Comparison of ENCODE assay signal across 12 mouse cellular contexts in the genomic region with DNA sequence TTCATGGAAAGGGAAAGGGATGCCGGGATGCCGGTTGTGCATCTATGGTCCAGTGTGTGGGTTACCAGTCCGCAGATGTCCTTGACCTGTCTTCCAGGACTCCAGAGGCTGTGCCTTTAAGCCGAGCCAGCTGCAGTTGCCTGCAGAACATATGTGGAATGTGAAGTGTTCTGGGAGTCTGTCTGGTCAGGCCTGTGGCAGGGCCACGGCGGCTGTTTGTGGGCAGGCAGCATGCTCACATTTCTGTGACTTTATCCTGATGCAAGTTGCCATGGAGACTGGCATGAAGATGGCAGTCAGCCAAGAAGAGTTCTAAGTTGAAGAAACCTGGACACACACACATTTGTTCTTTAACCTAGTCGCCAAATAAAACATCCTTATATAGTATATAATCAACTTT.
DNase-seq lines count a peak whose midpoint lies in the region; TF ChIP-seq lines count a peak whose summit lies in the region.
"Had no signal": no experiment of that assay in that cellular context is flagged by ENCODE, and none has a peak within 500 bp of the region (broad histone marks: within the 10 kb centered on the region; RNA-seq: fewer than 3 reads in every experiment).

No protein-coding gene starts in this region.

- intact Hi-C loops in gastrocnemius, postnatal 14 days (cut with DNase I; ENCODE audit: low total_unique reads), result no loop called here

- no peak for TF ChIP-seq CTCF in brain, embryonic 14.5 days (IDR thresholded peaks at IDR 0.05; ENCODE audit: borderline replicate concordance, extremely low read depth, insufficient read depth, insufficient read length)

- DNase-seq in gastrocnemius, postnatal 14 days, result peak; percentile 3
- DNase-seq in gastrocnemius, postnatal 10 days, result no peak
- peak; percentile 9 to 25 for DNase-seq in kidney, postnatal 4 days
- no peak for DNase-seq in kidney, postnatal 36 days
- peak; percentile 59 for DNase-seq in brain, embryonic 14.5 days (ENCODE audit: low read depth)
- peak; percentile 8 for DNase-seq in hindlimb bud, embryonic 11.5 days (ENCODE audit: extremely low spot score, low read depth, low spot score)
- no peak for DNase-seq in urinary bladder, postnatal 36 days (ENCODE audit: low spot score in 2 of 2)
- DNase-seq in urinary bladder, postnatal 14 days (ENCODE audit: low spot score), result no peak
- DNase-seq: adrenal gland, adult 8-10 months; cerebellum, postnatal 14 days; lung, postnatal 14 days; right cerebral cortex, adult 18-20 months had no signal

- TF ChIP-seq POLR2A in brain, embryonic 14.5 days (IDR thresholded peaks at IDR 0.05; ENCODE audit: borderline replicate concordance, extremely low read depth, insufficient read depth, insufficient read length, poor library complexity, severe bottlenecking), result no peak

Comparison
In these comparisons a context has a peak if more than half of its experiments do, and no peak if none do; other contexts are left out.
1. DNase-seq: peak in gastrocnemius, postnatal 14 days (single experiment), kidney, postnatal 4 days (2 of 2), brain, embryonic 14.5 days (single experiment) and hindlimb bud, embryonic 11.5 days (single experiment); none in gastrocnemius, postnatal 10 days (single experiment), kidney, postnatal 36 days (0 of 2), urinary bladder, postnatal 36 days (0 of 2) and urinary bladder, postnatal 14 days (single experiment).